Mouse (Mus musculus) hematopoietic stem cell, adult 5-6 weeks (primary cell): ENCODE results near the gene Pyy. TPM values are rescaled to one million over a fixed set of nuclear protein-coding genes. Genes with fewer than 3 reads are reported as not detected.

Experiments
- ATAC-seq, 2 experiments: fragments of 125-278 bp in 1 of 2; replicated peaks in 1 of 2; 2 replicates each; pipeline ENCODE4 v1.8.0; 2016 to 2017; ENCODE audit warnings: inconsistent platforms in 2 of 2, mild to moderate bottlenecking in 2 of 2, moderate number of reproducible peaks in 2 of 2, low read depth in 1 of 2, moderate TSS enrichment in 1 of 2; ENCODE audit not compliant: low FRiP score in 2 of 2, poor library complexity in 2 of 2, severe bottlenecking in 2 of 2, insufficient read depth in 1 of 2, low TSS enrichment in 1 of 2
- total RNA-seq: library from RNA; stranded (forward); fragments of 172-1452, 232-1000 nt; gene quantifications from 2 replicates; pipeline ENCODE4 v1.2.3, GENCODE M21; 2017

Pyy gene
- total RNA-seq, 1 experiment from 2014 or later, result not detected

DNA sequence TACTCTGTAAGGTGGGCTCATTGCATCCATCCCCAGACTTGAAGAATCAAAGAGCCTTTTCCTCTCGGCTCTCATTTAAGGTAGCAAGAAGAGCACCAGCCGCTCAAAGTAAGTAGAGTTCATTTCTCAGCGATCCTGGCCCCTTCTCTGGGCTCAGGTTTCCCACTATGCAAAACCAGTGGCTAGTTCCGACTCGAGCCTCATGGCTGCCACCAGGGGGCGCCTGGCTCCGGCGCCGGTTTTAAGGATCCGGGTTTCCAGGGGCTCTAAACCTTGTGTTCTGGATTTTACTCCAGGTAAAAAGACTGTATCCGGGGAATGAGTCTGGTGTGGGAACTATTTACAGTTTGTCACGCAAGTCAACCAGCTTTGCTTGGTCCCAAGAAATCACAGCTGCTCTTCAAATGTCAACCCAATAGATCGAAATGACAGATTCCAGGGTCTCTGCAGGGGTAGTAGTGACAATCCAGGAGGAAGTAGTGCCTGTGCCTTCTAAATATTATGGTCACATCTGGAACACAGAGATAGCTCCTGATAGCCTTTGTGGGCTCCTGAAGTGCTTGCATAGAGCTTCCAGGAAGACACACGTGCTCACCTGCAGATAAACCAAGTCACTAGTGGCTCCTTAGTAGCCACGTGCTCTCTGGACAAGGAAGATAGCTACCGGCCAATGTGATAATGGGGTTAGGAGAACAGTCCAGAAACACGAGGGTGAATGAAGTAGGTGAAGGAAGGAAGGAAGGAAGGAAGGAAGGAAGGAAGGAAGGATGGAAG is 5.0 kb downstream of the Pyy start:
- peak; percentile 40 to 74; a peak in 3 of 4 replicates for ATAC-seq

- no peak for ATAC-seq
These were observed 6.4 kb downstream of the Pyy start, which contains the start of gene Ppy for GRCm38 (mm10) chr11:102101219-102101618. Ppy (minus strand) TSS chr11:102101319.

DNA sequence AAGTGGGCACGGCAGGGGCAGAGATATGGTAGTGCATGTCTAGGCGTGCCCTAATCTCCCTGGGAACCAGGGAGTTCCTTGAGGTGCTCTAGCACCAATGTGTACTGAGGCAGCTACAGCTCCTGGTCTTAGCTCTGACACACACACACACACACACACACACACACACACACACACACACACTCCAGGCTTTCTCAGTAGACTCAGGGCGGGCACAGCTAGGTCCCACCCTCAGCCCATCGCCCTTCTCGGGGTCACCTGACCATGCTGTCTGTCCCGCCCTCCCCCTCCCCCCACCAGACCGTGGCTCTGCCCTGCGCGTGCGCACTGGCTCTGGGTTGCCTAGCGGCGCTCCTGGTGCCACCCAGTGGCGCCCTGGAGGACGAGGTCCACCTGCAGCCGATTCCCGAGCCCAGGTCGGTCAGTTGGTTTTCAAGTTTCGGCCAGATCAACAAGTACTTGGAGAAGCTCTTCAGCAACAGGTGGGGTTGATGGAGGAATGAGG is 10.7 kb downstream of the Pyy start:
- peak; percentile 62 to 69; a peak in 3 of 4 replicates for ATAC-seq

DNA sequence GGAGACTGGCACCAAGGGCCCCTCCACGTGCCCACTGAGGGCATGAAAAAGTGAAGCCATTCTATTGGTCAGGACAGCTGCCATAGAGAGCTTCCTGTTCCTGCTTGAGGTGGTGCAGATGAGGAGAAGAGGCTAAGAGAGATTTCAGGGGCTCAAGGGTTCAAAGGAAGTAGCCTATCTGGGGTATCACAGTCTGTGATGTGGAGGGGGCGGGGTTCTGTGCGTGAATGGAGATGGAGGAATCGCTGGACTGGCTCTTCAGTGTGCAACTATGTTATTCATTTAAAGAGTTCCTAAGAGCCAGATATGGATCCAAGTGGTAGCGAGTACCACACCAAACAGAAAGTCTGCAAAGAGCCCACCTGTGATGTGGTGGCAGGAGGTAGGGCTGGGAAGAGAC is 11.2 kb downstream of the Pyy start:
- no peak for ATAC-seq

- ATAC-seq, result no peak
These were observed 12.0 kb downstream of the Pyy start for GRCm38 (mm10) chr11:102095676-102096075.

DNA sequence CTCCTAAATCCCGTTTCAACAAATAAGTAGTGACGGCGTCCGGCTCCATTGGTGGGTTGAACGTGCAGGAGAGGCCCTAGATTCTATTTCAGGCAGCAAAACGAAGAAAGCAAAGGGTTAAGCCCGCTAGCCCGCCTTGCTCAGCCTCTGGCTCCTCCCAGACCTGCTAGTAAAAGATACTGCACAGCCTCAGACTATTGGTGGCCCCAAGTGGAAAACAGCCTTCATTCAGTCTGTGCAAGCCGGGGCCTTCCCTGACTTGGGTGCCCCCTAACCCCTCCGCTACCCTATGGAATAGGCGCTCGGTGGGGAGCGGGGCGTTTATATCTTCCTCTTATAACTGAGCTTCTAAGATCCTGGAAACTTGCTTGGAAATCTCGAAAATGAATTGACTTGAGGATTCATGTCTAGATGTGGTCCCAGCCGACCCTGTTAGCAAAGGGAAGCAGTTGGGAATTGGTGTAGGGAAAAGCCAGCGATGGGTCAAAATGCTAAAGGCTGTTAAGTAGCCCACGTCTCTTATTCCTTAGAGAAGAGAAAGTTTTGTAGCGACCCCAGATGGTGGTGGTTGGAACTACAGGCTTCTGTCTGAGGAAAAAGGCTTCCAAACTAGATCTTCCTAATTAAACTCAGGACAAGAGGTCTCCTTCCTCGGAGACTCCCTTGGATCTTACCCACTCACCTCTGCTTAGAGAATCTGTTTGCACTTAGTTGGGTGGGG is 18.4 kb downstream of the Pyy start:
- ATAC-seq, result peak; percentile 55 to 64

- ATAC-seq, result peak in 1 of 2 experiments; percentile 46; a peak in 3 of 4 replicates
These were observed 19.4 kb downstream of the Pyy start, which contains the start of gene Mpp2 for GRCm38 (mm10) chr11:102087931-102088898. Mpp2 (minus strand) TSS chr11:102088515.

DNA sequence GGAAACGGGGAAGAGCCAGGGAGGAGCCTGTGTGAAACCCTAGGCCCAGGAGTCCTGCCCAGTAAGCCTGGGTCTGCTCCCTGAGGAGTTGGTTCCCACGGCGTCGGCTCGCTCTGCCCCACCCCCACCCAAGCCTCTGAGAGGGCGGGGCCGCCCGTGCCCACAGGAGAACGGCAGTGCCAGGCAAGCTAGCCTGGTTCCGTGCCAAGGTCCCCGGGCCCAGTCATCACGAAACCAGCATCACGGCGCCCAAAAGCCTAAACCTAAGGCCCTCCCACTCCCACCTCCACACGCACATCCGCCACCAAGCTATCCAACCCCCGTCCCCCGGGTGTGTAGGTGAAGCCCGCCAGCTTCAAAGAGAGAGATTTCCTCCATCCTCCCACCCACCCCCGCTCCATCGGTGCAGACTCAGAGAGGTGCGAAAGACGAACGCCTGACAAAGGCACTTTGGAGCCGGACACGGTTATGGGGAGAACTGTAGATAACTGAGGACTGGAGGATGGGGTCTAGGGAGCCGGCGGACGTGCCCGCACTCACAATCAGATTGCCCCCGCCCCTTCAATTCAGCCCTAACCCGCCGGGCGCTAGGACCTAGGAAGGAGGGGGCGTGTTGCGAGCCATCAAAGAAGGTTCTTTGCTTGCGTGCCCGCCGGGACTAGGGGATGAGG is 20.4 kb downstream of the Pyy start:
- peak; percentile 28 to 36; a peak in 2 of 4 replicates for ATAC-seq

GRCm38 (mm10) chr11:102086331-102086730 is 21.3 kb downstream of the Pyy start:
- no peak; a peak in 1 of 4 replicates for ATAC-seq

DNA sequence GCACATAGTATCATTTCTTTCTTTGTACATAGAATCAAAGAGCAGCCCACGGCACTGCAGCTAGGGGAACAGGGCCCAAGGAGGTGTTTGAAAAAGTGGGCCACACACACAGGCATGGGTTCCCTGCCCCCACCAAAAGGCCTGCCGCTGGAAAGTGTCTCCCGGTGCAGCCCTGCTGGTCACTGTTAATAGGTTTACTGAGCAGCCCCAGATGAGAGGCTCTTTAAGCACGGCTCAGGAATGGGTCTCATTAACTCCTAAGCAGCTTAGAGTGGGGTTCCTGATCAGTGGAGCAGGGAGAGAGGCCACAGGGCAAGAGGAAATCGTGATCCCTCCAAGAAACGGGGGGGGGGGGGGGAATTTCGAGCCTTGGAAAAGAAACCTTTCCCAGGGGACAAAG is 23.5 kb downstream of the Pyy start:
- ATAC-seq, result no peak

DNA sequence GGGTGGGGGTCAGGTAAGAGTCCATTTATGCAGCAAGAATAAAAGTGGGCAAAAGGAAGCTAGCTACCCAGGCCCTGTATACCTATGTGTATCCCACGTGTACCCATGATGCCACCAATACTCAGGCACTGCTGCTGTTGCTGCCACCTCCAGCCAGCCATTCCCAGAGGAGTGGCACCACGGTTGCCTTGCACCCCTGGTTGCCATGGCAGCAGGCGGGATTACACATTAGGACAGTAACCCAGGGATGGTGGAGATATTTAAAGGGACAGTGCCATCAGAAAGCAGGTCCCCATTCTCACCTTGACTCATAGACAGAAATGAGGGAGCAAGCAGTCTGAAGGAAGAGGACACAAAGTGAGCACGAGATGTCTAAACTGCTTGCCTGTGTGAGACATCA is 24.4 kb downstream of the Pyy start:
- no peak for ATAC-seq

DNA sequence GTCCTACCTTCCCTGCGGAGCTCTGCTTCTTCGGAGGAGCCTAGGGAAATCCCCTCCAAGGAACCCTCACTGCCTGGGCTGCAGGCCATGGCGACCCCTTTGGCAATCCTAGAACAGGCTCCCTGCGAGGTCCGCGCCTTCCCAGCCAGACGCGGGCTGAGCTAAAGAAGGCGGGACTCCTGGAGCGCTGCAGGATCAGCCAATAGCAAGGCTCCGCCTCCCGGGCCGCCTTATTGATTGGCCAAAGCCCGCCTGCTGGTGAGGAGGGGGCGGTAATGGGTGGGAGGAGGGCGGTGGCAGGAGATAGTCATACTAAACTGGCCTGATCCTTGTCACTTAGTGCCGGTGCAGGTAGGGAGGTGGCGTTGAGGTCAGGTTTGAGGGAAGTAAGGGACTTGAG is 25.3 kb downstream of the Pyy start:
- ATAC-seq, result 0 out of 4 replicates have a peak, but pooled peaks have one; percentile 17 to 25

GRCm38 (mm10) chr11:102073722-102074121 is 33.9 kb downstream of the Pyy start:
- ATAC-seq, result no peak

- ATAC-seq, result no peak
These were observed 34.9 kb downstream of the Pyy start for GRCm38 (mm10) chr11:102072729-102073128.

DNA sequence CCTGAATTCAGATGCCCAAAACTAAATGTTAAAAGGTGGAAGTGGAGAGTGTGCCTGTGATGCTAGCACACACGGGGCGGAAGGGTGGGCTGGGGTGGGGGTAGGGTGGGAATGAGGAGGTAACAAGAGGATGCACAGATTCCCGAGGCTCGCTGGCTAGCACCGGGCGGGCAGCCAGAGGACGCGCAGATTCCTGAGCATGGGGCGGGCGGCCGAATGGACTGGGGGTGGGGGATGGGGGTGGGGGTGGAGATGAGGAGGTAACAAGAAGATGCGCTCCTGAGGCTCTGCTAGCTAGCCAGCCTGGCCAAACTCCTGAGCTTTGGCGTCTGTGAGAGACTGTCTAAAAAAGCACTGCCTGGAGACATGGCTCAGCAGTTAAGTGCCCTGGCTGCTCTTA is 37.2 kb downstream of the Pyy start:
- no peak for ATAC-seq

DNA sequence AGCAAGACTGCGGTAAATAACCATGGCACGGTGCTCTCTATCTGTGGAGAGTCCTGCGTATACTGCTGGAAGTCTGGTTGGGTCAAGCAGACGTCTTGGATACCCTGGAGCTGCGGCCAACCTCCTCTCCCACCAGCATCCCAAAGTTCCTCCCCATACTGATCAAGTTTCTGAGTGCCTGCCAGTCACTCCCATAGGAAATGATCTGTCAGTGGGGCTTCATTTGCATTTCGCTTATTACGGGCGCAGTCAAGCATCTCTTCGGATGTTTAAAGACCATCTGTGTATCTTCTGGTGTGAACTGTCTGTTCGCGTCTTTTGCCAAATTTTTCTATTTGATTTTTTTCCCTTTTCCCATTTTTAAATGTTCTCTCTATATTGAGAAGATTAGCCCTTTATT is 38.0 kb downstream of the Pyy start:
- no peak for ATAC-seq

- no peak; a peak in 1 of 4 replicates for ATAC-seq
These were observed 38.7 kb downstream of the Pyy start for GRCm38 (mm10) chr11:102068969-102069368.
